Mouse (Mus musculus) forebrain, embryonic 11.5 days (tissue): ENCODE data around the gene Adam25. TPM values are rescaled to one million over a fixed set of nuclear protein-coding genes. Genes with fewer than 3 reads are reported as not detected.
"Not testable (repeated sequence)": the region's sequence is repeated elsewhere in the genome, so short reads cannot be mapped to it uniquely, and the experiment has no call there.

Experiments used
- ATAC-seq: fragments of 200-750 bp; cut with Nextera tagmentation; replicated peaks from 2 replicates; pipeline ENCODE4 v1.8.0; 2017; ENCODE audit warnings: moderate TSS enrichment; ENCODE audit not compliant: low FRiP score
- DNase-seq: peaks from one replicate; pipeline ENCODE4 v3.0.0-alpha.2; 2017; ENCODE audit warnings: low spot score
- H3K27ac ChIP-seq: fragments of 300-500 bp; sonication (generic); 2 replicates; pipeline ENCODE4 v1.5.1; 2014; ENCODE audit warnings: low read depth, low read length
- H3K27me3 ChIP-seq: fragments of 300-500 bp; sonication (generic); 2 replicates; pipeline ENCODE4 v1.6.1; 2014; ENCODE audit warnings: mild to moderate bottlenecking, low read length, mixed read lengths; ENCODE audit not compliant: control insufficient read depth, insufficient read depth
- H3K36me3 ChIP-seq: fragments of 300-500 bp; sonication (generic); 2 replicates; pipeline ENCODE4 v1.6.1; 2014; ENCODE audit warnings: mild to moderate bottlenecking, low read length, moderate library complexity, mixed read lengths; ENCODE audit not compliant: control insufficient read depth, insufficient read depth
- H3K4me1 ChIP-seq: fragments of 300-500 bp; sonication (generic); replicated peaks from 2 replicates; pipeline ENCODE4 v1.6.1; 2014; ENCODE audit warnings: low read length, mixed read lengths; ENCODE audit not compliant: control insufficient read depth, insufficient read depth
- H3K4me2 ChIP-seq: fragments of 300-500 bp; sonication (generic); 2 replicates; pipeline ENCODE4 v1.6.1; 2014; ENCODE audit warnings: low read depth, mild to moderate bottlenecking, low read length, moderate library complexity, mixed read lengths; ENCODE audit not compliant: severe bottlenecking
- H3K4me3 ChIP-seq: fragments of 300-500 bp; sonication (generic); 2 replicates; pipeline ENCODE4 v1.5.1; 2014; ENCODE audit warnings: low read depth, low read length
- H3K9ac ChIP-seq: fragments of 300-500 bp; sonication (generic); 2 replicates; pipeline ENCODE4 v1.6.1; 2014; ENCODE audit warnings: low read length
- H3K9me3 ChIP-seq: fragments of 300-500 bp; sonication (generic); 2 replicates; pipeline ENCODE4 v1.6.1; 2016; ENCODE audit warnings: low read length, mixed read lengths; ENCODE audit not compliant: control insufficient read depth
- WGBS: fragments of 180-500 bp; shearing (Covaris S2); extraction: QIAGEN DNeasy Blood & Tissue Kit; methylation state at CpG from one replicate; pipeline ENCODE4 v1.1.7; 2014; 5-methylcytosine and 5-hydroxymethylcytosine counted together
- polyA plus RNA-seq: library from polyadenylated mRNA; unstranded; fragments of >200 nt; fragmentation: Nextera tagmentation; extraction: Ambion mirVana; gene quantifications from 2 replicates; pipeline ENCODE4 v1.2.1, GENCODE M21; 2014

Adam25 gene
- polyA plus RNA-seq: not detected in 2 replicates

DNA sequence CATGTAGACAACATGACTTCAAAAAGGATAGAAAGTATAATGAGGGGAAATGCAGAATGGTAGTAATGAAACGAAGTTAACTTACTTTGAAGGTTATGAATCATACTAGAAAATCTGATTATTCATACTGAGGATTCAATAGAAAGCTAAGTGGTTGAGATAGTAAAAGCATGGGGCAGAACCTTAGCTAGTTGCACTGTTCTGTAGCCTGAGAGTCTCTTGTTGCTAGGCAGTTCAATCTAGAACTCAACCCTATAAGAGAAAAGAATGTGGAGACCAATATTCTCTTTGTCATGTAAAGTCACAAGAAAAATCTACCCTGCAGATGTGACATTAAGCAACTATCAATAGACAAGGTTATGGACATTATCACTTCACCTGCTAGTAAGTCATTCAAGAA is at the start of gene Adam25:
Gene Adam25, plus strand, starts transcription at position 301 of the 400 bp plus-strand sequence.
- not testable (repeated sequence) for H3K9ac ChIP-seq, ATAC-seq, H3K27me3 ChIP-seq, H3K4me3 ChIP-seq, H3K9me3 ChIP-seq, DNase-seq, H3K4me2 ChIP-seq, H3K36me3 ChIP-seq, H3K4me1 ChIP-seq, H3K27ac ChIP-seq
- WGBS: 55% methylated on average over 1 of the region's 1 CpGs

DNA sequence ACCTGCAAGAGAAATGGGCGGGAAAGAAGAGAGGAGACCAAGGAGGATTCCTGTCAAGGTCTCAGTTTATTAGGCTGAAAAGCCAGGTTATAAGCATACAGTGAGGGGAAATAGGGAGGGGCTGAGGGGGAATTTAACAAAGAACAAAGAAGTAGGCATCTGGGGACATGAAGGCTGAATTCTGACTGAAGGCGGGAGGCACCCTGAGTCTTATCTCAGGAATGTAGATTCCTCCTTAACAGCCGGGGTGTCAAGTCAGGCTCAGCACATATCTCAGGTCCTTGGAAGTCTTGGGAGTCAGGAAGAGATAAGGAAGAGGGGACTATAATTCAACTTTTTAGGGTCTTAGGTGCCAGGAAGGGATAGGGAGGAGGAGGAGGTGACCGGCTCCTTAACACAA is 36.6 kb upstream of the Adam25 start:
- H3K4me3 ChIP-seq, H3K9ac ChIP-seq, H3K4me1 ChIP-seq, H3K27ac ChIP-seq, H3K36me3 ChIP-seq, H3K4me2 ChIP-seq, H3K9me3 ChIP-seq, ATAC-seq, H3K27me3 ChIP-seq, DNase-seq: not testable (repeated sequence)
- 95% methylated on average over 4 of the region's 4 CpGs for WGBS

DNA sequence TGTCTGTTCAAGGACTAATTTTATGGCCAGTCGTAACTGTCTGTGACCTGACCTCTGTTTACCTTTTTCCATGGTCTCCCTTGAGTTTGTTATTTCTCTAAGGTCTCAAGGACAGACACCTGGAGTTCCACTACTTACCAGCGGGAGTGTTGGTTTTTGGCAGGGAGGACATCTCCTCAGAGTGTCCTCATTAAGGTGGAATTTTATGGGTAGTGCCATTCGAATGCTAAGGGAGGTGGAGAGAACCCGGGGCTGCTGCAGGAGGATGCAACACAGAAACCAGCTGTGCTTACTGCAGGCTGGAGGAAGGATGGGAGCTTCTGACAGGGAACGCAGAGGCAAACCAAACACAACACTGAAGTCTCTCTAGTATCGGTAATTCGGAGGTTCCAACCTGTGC is 36.0 kb upstream of the Adam25 start:
- 85% methylated on average over 7 of the region's 7 CpGs for WGBS
- Histone ChIP-seq H3K9me3 (no peaks in the 10 kb centered on the region), H3K4me2 (no peak overlapping the region), H3K9ac (no peak overlapping the region), H3K27me3 (no peaks in the 10 kb centered on the region), H3K4me1 (no peaks in the 10 kb centered on the region), H3K4me3 (no peak overlapping the region), H3K36me3 (no peaks in the 10 kb centered on the region), H3K27ac (no peak overlapping the region)
- DNase-seq (no peak), ATAC-seq (no peak)

DNA sequence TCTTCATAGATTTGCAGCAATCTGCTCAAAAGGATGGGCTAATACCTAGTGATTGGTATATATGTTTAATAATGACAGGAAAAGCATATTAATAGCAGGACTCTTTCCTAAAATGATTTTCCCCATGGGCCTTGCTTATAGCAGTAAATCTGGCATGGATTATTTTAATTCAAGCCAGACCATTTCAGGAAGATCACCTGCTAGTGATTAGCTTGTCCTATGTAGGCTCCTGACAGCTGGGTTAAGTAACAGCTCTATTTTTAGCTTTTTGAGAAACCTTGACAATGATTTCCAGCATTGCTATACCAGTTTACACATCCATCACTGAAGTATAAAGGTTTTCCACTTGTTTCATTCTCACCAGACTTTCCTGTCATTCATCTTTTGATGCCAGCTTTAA is 31.3 kb downstream of the Adam25 start:
- Histone ChIP-seq H3K9me3 (no peaks in the 10 kb centered on the region), H3K4me1 (no peaks in the 10 kb centered on the region), H3K4me2 (no peak overlapping the region), H3K9ac (no peak overlapping the region), H3K27ac (no peak overlapping the region), H3K4me3 (no peak overlapping the region), H3K36me3 (no peaks in the 10 kb centered on the region), H3K27me3 (no peaks in the 10 kb centered on the region)
- no peak for ATAC-seq
- no peak for DNase-seq

DNA sequence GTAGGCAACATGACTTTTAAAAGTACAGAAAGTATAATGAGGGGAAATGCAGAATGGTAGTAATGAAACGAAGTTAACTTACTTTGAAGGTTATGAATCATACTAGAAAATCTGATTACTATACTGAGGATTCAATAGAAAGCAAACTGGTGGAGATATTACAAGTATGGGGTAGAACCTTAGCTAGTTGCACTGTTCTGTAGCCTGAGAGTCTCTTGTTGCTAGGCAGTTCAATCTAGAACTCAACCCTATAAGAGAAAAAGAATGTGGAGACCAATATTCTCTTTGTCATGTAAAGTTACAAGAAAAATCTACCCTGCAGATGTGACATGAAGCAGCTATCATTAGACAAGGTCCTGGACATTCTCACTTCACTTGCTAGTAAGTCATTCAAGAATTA is 41.0 kb downstream of the Adam25 start, which contains the start of gene Adam20:
Gene Adam20, plus strand, starts transcription at position 301 of the 400 bp plus-strand sequence.
- not testable (repeated sequence) for H3K4me3 ChIP-seq, DNase-seq, H3K9me3 ChIP-seq, H3K27ac ChIP-seq, H3K36me3 ChIP-seq, H3K4me1 ChIP-seq, H3K27me3 ChIP-seq, H3K4me2 ChIP-seq, H3K9ac ChIP-seq, ATAC-seq
- WGBS: 79% methylated on average over 1 of the region's 1 CpGs

DNA sequence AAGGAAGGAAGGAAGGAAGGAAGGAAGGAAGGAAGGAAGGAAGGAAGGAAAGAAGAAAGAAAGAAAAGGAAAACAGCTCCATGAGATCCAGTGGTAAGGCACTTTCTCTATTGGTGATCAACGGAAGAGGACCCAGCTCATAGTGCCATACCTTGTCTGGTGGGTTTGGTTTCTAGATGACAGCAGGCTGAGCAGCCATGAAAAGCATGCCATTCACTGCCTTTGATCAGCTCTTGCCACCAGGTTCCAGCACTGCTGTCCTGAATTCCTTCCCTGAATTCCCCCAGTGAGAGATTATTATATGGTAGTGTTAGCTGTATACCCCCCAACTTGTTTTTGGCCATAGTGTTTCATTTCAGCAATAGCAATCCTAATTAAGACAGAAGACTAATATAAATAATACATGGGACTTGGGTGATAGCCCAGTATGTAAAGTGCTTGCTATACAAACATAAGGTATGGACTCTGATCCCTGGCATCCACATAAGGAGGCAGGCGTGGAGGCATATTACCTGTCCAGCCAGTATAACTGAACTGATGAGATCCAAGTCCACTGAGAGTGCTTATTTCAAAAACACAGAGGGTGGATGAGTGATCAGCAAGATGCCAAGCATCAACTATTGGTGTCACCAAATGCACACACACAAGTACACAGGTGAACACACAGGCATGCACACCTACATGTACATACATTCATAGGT is 51.5 kb downstream of the Adam25 start:
- ATAC-seq: no peak

More for the DNA sequence above, 51.5 kb downstream of the Adam25 start:
- no peak overlapping the region for H3K4me3 ChIP-seq
- H3K27me3 ChIP-seq: no peaks in the 10 kb centered on the region
- no peaks in the 10 kb centered on the region for H3K9me3 ChIP-seq
- no peak for DNase-seq
- H3K4me2 ChIP-seq: no peak overlapping the region
- H3K36me3 ChIP-seq: no peaks in the 10 kb centered on the region
- no peaks in the 10 kb centered on the region for H3K4me1 ChIP-seq
- no peak overlapping the region for H3K9ac ChIP-seq
- H3K27ac ChIP-seq: no peak overlapping the region
- WGBS: 91% methylated on average over 2 of the region's 2 CpGs

Other genes starting within 250 kb of the Adam25 start
- not detected in 2 replicates for gene Adam24, start 77.1 kb upstream of the Adam25 start, polyA plus RNA-seq
- gene Adam20, start 41.1 kb downstream of the Adam25 start, polyA plus RNA-seq: not detected in 2 replicates
- gene Adam39, start 70.8 kb downstream of the Adam25 start, polyA plus RNA-seq: not detected in 2 replicates